Mouse (Mus musculus) spleen, adult 18-20 months (tissue): Measurements from ENCODE around the gene Eif4a3.
"Not testable (repeated sequence)": the region's sequence is repeated elsewhere in the genome, so short reads cannot be mapped to it uniquely, and the experiment has no call there.

ENCODE experiments used
- DNase-seq, 2 experiments: peaks; one replicate each; pipeline ENCODE4 v3.0.0; 2022; ENCODE audit warnings: mixed read lengths in 2 of 2

Gene Eif4a3

DNA sequence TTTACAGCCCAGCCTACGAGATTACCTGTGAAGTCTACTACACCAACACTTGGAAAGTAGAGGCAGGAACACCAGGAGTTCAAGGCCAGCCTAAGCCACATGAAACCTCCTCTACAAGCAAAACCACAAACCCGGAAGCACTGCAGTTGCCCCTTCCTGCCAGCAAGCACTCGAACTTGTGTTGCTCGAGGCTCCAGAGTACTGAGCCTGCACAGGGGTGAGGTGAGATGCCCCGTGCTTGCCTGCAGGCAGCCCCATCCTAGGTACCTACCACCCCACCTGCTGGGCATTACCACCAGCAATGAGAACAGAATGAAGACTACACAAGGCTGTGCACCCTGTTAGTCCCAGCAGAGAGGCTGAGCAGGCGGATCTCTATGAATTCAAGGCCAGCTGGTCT, 1.9 kb downstream of the Eif4a3 start:
- no peak for DNase-seq

- DNase-seq, result not testable (repeated sequence)
Measured at GRCm38 (mm10) chr11:119292861-119293260, 7.0 kb downstream of the Eif4a3 start.

GRCm38 (mm10) chr11:119287207-119287992, 12.5 kb downstream of the Eif4a3 start:
- DNase-seq, result no peak

- DNase-seq, result no peak
Measured at GRCm38 (mm10) chr11:119285791-119286527, 13.9 kb downstream of the Eif4a3 start.

GRCm38 (mm10) chr11:119281030-119281429, 18.9 kb downstream of the Eif4a3 start:
- no peak for DNase-seq

GRCm38 (mm10) chr11:119273186-119273930, 26.5 kb downstream of the Eif4a3 start:
- DNase-seq, result peak in 1 of 2 experiments; percentile 22

GRCm38 (mm10) chr11:119272492-119272891, 27.4 kb downstream of the Eif4a3 start:
- DNase-seq, result not testable (repeated sequence)

DNA sequence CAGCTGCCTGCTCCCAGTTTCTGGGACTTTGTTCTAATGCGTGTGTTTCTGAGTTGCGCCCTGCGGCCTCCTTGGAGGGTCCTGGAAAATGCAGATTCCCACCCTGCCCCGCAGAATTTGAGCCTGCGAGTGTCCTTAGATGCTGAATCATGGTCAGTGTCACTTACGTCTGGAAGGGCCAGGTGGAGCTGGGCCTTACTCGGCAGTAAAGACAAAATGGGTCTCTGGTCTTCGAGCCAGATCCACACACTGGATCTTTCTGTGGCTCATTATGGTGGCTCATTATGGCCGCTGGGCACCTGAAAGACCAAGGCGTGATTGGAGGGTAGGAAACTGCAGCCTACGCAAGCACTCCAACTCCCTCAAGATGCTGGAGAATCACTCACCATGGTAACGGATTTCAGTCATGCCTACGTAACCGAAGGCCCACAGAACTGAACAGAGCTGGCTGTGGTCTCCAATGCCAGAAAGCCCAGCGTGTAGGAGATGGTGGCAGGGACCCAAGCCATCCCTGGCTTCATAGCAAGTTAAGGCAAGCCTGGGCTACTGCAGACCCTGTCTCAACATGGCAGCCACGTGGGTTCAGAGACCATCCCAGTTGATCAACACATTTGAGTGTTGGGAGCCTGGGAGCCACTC, 31.2 kb downstream of the Eif4a3 start:
- DNase-seq, result no peak

- DNase-seq, result peak; percentile 86 to 97
Measured at GRCm38 (mm10) chr11:119267768-119268556, 31.9 kb downstream of the Eif4a3 start, which contains the start of gene Gaa. Gaa (plus strand) TSS chr11:119267887.

GRCm38 (mm10) chr11:119267241-119267674, 32.6 kb downstream of the Eif4a3 start:
- no peak for DNase-seq

GRCm38 (mm10) chr11:119265811-119266210, 34.1 kb downstream of the Eif4a3 start:
- DNase-seq, result no peak

- no peak for DNase-seq
Measured at GRCm38 (mm10) chr11:119264413-119264812, 35.5 kb downstream of the Eif4a3 start.

DNA sequence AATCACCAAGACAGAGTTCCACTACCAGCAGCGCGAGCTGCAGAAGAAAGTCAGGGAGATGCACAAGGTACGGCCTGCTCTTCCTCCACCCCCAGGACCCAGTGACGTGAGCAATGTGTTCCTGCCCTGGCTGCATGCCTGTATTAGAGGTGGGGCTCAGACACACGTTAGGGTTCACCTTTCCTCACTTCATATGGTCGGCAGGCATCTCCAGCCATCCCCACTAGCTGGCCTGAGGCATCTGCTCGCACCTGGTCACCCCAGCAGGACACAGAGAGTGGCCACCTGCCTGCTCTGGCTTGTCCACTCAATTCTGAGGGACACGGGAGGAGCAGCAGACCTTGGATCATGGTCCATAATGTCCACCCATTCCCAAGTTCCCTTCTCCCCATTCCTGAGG, 39.9 kb downstream of the Eif4a3 start:
- DNase-seq, result no peak

GRCm38 (mm10) chr11:119258572-119259322, 41.1 kb downstream of the Eif4a3 start:
- DNase-seq, result peak in 1 of 2 experiments; percentile 56

DNA sequence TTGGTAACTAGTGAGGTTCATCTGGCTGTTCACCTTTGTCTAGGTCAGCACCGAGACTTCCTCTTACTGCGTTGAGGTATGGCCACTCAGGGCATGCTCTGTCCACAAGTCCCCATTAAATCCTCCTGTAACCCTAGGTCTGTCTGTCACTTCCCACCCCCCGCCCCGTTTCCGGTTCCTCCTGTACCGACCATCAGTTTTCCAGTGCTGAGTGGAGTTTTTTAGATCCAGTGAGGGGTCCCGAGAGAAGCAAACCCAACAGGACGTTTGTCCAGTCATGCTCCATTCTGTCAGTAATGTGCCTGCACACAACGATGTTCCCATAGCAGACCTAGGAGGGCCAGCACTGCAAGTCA, 41.7 kb downstream of the Eif4a3 start:
- no peak for DNase-seq

- not testable (repeated sequence) for DNase-seq
Measured at GRCm38 (mm10) chr11:119256557-119256956, 43.3 kb downstream of the Eif4a3 start.

DNA sequence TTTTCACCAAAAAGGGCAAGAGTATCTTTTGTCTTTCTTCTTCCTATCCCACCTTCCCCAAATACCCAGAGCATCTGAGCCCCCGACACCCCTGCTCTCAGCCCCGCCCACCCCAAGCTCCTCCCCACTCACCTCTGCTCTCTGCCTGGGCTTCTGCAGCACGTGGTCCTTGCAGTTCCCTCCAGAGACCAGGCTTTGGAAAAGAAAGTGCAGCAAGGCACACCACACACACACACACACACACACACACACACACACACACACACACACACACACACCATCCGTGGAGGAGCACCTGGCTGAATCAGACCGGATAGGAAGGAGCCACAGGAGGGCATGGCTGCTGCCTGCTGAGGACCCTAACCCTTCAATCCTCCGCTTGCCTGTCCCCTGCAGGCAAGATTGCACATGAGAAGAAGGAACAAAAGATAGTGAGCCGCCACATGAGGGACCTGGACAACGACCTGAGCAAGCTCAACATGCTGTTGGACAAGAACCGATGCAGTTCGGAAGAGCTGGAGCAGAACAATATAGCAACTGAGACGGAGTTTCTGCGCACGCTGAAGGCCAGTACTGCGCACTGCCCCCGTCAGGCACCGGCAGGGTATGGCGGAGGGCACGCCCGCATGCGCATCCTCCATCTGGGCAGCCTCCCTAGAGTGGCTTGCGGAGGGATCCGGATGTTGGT, 46.9 kb downstream of the Eif4a3 start:
- DNase-seq, result peak in 1 of 2 experiments; percentile 34

- no peak for DNase-seq
Measured at GRCm38 (mm10) chr11:119250998-119251397, 48.9 kb downstream of the Eif4a3 start.

- peak in 1 of 2 experiments; percentile 39 for DNase-seq
Measured at GRCm38 (mm10) chr11:119249011-119249410, 50.9 kb downstream of the Eif4a3 start.

DNA sequence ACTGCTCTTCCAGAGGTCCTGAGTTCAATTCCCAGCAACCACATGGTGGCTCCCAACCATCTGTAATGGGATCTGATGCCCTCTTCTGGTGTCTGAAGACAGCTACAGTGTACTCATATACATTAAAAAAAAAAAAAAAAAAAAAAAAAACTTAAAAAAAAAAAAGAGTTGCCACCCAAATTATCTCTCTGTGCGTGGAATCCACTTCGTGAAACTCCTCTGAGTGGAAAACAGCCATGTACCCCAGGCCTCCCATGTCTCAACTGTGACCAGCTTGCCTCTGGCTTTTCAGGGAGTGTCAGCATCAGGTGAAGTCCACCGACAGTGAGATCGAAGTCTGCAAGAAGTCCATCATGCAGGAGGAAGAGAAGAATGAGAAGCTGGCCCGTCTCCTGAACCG, 54.3 kb downstream of the Eif4a3 start:
- not testable (repeated sequence) for DNase-seq
